Mouse (Mus musculus) hematopoietic stem cell, adult 5-6 weeks (primary cell): ENCODE data around the gene Smad6. TPM values are rescaled to one million over a fixed set of nuclear protein-coding genes. Genes with fewer than 3 reads are reported as not detected.

Experiments
- ATAC-seq, 2 experiments: fragments of 125-278 bp in 1 of 2; replicated peaks in 1 of 2; 2 replicates each; pipeline ENCODE4 v1.8.0; 2016 to 2017; ENCODE audit warnings: inconsistent platforms in 2 of 2, mild to moderate bottlenecking in 2 of 2, moderate number of reproducible peaks in 2 of 2, low read depth in 1 of 2, moderate TSS enrichment in 1 of 2; ENCODE audit not compliant: low FRiP score in 2 of 2, poor library complexity in 2 of 2, severe bottlenecking in 2 of 2, insufficient read depth in 1 of 2, low TSS enrichment in 1 of 2
- total RNA-seq: library from RNA; stranded (forward); fragments of 172-1452, 232-1000 nt; gene quantifications from 2 replicates; pipeline ENCODE4 v1.2.3, GENCODE M21; 2017

Gene Smad6
- total RNA-seq, 1 experiment from 2014 or later, result 3.9 TPM

DNA sequence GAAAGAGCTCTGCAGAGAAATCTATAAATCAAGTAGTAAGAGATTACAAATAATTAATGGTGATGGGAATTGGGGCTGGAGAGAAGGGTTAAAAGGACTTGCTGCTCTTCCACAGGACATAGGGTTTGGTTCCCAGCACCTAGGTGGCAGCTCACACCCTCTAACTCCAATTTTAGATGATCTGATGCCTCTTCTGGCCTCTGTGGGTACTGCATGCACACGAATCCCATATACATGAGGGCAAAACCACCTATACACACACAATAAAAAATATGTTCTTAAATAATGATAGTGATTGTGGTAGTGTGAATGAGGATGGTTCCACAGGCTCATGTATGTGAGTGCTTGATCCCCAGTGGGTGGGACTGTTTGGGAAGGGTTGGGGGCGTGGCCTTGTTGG is 117.3 kb downstream of the Smad6 start:
- ATAC-seq, result no peak

Other genes with a start within 250 kb of the Smad6 start
- not detected in 2 replicates for gene Lctl, start 95.1 kb upstream of the Smad6 start, total RNA-seq
- gene Zwilch, start 151.0 kb upstream of the Smad6 start, total RNA-seq, result 78.7 and 144 TPM in 2 replicates
- 3,004 and 3,174 TPM in 2 replicates for gene Rpl4, start 151.3 kb upstream of the Smad6 start, total RNA-seq
- gene Snapc5, start 157.2 kb upstream of the Smad6 start, total RNA-seq, result 33.3 and 46.5 TPM in 2 replicates
- gene Uchl4, start 213.1 kb upstream of the Smad6 start, total RNA-seq, result 1.4 TPM in 1 of 2 replicates, not detected in the other
- gene Map2k1, start 231.6 kb upstream of the Smad6 start, total RNA-seq, result 47.4 and 50.0 TPM in 2 replicates